Mouse (Mus musculus): Measurements from ENCODE around the gene Olfr15. TPM values are rescaled to one million over a fixed set of nuclear protein-coding genes. Genes with fewer than 3 reads are reported as not detected.
"Not testable (repeated sequence)": the region's sequence is repeated elsewhere in the genome, so short reads cannot be mapped to it uniquely, and the experiment has no call there.

Olfr15 gene
- total RNA-seq (2017): not detected in 3 replicates

DNA sequence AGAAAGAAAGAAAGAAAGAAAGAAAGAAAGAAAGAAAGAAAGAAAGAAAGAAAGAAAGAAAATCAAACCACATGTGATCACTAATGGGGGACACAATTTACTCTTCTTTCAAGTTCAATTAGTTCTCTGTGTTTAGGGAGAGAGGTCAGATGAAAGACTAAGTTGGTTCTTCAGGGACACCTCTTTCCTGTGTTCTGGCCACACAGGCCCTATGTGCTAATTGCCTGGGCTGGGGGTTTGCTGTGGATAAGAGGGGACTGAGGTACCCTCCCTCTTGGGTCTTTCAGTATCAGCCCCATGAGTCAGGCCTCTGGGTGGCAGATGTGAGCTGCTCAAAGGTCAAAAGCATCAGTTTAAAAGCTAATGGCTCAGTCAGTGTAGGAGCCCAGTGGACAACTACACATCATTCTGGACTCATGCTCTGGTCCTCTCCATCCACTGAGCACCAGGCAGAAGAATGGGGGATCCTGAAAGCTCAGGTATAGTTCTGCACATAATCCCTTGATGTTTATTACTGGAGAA lies at the start of gene Olfr15:
Gene Olfr15 (plus strand): TSS at position 291 of the 522 bp plus-strand sequence.
- no peak for ATAC-seq (replicated peaks; ENCODE audit: insufficient number of reproducible peaks, low FRiP score, low TSS enrichment, poor library complexity, severe bottlenecking)

DNA sequence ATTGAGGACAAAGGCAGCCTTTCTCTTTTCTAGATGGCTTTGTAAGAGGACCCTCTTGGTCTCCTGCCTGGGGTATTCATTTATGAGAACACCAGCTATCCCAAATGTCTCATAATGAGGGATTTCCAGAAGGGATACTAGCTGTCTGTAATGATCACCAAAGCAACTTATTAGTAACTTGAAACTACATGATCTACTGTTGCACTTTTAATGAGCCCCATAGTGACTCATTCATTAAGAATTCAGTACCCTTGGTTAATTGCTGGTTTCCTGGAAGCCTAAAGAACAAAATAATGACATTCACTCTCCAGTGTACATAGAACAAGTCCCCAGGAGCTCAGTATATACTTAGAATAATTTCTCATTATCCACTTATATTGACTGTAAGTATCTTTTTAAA lies 49.4 kb upstream of the Olfr15 start:
- no peak for ATAC-seq (replicated peaks; ENCODE audit: insufficient number of reproducible peaks, low FRiP score, low TSS enrichment, poor library complexity, severe bottlenecking)

DNA sequence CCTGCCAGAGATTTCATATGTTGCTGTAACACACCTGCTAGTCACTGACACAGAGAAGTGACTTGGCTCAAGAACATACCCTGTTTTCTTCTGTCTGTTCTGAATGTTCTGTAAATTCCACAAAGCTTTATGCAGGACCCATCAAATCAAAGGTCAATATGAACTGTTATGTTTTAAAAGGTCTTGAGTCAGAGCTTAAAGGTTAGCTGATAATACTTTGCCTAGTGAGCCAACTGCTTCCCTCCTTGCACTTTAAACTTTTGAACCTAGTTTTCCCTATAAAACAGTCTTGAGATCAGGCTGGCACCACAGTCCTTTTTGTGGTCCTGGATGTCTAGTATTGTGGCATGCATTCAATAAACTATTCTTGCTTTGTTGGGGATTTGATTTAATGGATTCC lies 42.3 kb upstream of the Olfr15 start:
- no peak for ATAC-seq (replicated peaks; ENCODE audit: insufficient number of reproducible peaks, low FRiP score, low TSS enrichment, poor library complexity, severe bottlenecking)

DNA sequence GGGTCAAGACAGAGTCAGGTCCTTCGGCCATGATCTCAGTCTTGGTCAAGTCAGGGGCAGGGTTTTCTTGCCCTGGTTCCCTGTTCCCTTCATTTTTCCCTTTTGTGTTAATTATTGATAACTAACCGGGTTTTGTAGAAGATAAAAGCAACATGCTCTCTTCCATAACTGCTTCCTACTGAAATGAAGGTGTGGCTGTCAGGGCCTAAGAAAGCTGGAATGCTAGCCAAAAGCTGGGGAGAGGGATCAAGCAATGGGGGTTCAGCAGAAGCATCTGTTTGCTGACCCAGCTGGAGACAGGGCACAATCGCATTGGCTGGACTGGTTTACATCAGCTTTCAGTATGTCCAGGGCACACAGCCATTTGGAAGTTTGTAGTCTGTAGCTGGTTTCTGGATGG lies 22.5 kb upstream of the Olfr15 start:
- no peak for ATAC-seq (replicated peaks; ENCODE audit: insufficient number of reproducible peaks, low FRiP score, low TSS enrichment, poor library complexity, severe bottlenecking)

DNA sequence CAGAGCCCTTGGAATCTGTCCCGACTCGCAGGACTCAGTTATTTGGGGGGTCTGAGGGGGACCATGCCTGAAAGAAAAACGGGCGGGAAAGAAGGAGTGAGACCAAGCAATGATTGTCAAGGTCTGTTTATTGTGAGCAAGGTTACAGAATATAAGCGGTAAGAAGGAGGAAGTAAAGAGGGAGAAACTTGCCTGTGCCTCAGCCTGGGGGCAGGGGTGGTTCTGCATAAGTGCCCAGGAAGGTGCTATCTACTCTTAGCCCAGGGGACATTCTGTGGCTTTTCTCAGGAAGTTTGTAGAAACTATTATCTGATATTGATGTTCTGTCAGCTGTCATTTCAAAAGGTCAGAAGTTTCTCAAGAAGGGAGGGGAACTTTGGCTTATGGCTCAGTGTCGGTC lies 16.0 kb upstream of the Olfr15 start:
- ATAC-seq (replicated peaks; ENCODE audit: insufficient number of reproducible peaks, low FRiP score, low TSS enrichment, poor library complexity, severe bottlenecking): not testable (repeated sequence)

DNA sequence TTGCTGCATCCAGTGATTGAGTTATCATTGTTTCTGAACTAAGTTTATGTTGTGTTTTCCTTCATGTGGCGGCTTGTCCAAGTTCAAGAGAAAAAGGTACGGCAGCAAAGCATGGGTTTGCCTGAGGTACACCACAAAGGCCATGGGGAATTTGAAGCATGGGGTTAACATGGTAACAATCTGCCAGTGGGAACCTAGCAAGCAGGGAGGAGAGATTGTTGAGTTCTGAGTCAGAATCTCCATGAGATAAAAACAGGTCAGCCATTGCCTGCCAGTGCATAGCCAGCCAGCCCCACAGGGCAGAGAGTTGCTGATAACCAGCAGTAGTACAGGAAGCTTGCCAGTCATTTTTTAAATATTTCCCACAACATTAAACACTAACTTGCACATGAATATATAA lies 10.5 kb upstream of the Olfr15 start:
- ATAC-seq (replicated peaks; ENCODE audit: insufficient number of reproducible peaks, low FRiP score, low TSS enrichment, poor library complexity, severe bottlenecking): no peak

DNA sequence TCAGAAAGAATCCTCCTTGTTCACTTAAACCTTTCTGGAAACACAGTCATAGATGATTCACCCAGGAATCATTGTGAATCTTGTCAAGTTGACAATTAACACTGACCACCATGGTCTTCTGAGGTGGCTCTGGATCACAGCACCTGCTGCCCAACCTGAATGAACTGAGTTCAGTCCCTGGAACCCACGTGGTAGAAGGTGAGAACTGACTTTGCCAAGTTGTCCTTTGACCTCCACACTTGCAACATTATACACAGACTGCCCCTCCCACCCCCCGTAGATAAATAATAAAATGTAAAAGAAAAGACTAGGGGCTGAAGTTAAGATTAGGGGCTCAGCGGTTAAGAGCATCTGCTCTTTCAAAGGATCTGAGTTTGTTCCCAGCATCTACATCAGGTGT lies 2.7 kb upstream of the Olfr15 start:
- ATAC-seq (replicated peaks; ENCODE audit: insufficient number of reproducible peaks, low FRiP score, low TSS enrichment, poor library complexity, severe bottlenecking): no peak

DNA sequence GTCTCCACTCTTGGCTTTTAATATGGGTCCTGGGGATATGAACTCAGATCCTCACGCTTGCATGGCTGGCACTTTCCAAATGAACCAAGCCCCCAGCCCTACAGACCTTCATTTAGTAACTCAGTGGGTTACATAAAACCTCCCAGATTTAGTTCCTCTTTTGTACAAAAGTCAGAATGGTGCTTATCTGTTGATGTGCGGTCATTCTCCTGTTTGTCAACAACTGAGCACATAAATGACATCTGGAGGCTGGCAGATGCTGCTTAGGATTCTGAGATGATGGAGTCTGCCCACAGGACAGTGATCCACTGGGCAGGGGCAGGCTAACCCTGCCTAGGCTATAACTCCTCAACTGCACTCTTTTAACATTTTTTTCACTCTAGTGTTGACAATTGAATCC lies 951 bp upstream of the Olfr15 start:
- no peak for ATAC-seq (replicated peaks; ENCODE audit: insufficient number of reproducible peaks, low FRiP score, low TSS enrichment, poor library complexity, severe bottlenecking)

DNA sequence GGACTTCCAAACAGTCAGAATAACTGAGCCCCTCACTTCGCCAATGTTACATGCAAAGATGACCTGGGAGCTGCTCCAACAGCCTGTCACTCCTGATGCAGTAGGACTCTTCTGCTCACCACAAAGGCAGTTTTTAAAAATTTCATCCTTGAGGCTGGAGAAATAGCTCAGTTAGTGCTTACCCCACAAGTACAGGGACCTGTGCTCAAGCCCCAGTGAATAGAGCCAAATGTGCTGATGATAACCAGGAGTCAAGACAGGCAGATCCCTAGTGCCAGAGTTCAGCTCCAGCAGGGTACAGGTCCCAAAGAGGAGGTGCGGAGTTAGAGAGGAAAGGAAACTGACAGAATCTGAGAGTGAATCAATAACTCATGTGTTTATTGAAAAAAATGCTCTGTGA lies 4.8 kb downstream of the Olfr15 start:
- no peak for ATAC-seq (replicated peaks; ENCODE audit: insufficient number of reproducible peaks, low FRiP score, low TSS enrichment, poor library complexity, severe bottlenecking)

DNA sequence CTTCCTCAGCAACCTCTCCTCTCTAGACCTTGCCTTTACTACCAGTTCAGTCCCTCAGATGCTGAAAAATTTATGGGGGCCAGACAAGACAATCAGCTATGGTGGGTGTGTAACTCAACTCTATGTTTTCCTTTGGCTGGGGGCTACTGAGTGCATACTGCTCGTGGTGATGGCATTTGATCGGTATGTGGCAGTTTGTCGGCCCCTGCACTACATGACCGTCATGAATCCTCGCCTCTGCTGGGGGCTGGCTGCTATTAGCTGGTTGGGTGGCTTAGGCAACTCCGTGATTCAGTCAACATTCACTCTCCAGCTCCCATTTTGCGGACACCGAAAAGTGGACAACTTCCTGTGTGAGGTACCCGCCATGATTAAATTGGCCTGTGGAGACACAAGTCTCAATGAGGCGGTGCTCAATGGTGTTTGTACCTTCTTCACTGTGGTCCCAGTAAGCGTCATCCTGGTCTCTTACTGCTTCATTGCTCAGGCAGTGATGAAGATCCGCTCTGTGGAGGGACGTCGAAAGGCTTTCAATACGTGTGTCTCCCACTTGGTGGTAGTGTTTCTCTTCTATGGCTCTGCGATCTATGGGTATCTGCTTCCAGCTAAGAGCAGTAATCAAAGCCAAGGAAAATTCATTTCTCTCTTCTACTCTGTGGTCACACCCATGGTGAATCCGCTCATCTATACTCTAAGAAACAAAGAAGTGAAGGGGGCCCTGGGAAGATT lies 8.6 kb downstream of the Olfr15 start:
- ATAC-seq (replicated peaks; ENCODE audit: insufficient number of reproducible peaks, low FRiP score, low TSS enrichment, poor library complexity, severe bottlenecking): no peak

DNA sequence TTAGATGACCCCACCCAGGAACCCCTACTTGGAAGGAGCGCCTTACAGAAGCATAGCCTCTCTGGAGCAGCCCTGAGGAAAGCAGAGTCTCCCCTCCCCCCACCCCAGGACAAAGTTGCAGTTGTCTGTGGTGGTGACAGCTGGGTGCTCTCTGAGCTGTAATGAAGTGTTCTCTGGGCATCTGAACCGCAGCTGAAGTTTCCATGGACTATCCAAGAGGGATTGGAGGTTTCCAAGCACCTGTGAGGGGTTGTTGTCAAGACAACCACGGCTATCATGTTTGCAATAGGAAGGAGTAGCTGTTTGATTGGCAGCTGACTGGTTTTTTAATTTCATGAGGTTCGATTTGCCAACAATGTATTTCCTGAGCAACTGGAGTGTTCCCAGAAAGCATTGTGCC lies 12.3 kb downstream of the Olfr15 start:
- ATAC-seq (replicated peaks; ENCODE audit: insufficient number of reproducible peaks, low FRiP score, low TSS enrichment, poor library complexity, severe bottlenecking): no peak

DNA sequence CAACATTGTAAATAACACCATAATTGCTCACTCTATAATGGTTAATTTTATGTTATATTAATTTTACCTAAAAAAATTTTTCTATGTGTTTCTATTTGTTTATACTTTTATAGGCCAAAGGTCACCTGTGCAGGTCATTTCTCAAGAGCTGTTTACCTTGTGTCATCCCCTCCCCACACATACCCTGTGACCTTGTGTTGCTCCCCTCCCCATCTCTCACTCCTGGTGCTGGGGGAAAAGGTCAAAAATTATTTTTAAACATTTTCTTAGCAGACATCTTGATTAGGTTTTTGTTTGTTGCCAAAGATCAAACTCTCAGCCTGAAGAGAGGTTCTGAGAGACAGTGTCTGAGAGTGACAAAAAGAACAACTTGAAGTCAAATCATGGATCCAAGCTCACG lies 13.1 kb downstream of the Olfr15 start:
- ATAC-seq (replicated peaks; ENCODE audit: insufficient number of reproducible peaks, low FRiP score, low TSS enrichment, poor library complexity, severe bottlenecking): no peak

DNA sequence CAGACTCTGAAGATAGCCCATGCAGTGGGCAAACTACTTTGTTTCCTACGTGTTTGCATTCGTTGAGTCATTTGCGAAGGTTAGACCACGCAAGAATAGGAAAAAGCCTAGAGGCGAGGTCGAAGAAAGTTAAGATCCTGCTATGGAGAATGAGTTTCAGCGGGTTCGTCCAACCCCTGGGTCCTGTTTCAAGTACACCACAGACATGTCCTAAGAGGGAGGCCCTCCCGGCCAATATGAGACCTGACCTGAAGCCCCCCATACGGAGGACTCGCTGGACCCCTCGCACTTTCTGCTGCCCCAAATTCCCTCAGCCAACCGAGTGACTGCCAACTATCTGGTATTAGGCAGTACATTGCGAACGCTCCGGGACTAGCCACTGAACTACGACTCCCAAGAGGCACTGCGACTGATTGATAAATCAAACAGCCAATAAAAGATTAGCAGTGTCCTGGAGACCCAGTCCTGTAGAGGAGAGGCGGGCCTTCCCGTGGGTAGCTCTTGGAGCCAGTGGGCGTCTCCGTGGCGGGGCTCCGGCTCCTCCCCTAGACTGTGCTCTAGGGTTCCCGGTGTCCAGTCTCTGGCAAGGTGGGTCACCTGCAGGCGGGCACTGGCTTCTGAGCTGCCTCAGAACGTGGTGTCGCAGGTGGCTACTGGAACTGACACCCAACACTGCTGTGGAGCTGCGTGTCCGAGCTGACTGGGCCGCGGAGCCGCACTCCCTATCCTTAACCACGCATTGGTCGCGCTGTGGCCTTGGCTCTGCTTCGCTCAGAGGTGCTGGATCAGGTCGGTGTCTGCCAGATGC lies 16.2 kb downstream of the Olfr15 start, which contains the start of gene Zfp174:
Gene Zfp174 (plus strand): TSS at position 558 of the 808 bp plus-strand sequence.
- peak; percentile 100 for ATAC-seq (replicated peaks; ENCODE audit: insufficient number of reproducible peaks, low FRiP score, low TSS enrichment, poor library complexity, severe bottlenecking)

DNA sequence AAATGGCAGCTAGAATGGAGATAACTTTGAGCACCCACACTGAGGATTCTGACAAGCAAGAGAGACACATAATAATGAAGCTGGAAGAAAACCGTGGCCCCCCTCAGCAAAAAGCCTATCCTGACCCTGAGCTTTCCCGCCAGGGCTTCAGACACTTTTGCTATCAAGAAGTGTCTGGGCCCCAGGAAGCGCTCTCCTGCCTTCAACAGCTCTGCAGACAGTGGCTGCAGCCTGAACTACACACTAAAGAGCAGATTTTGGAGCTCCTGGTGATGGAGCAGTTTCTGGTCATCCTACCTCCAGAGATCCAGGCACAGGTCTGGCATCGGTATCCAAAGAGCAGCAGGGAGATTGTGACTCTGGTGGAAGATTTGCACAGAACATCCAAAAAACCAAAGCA lies 17.2 kb downstream of the Olfr15 start:
- no peak for ATAC-seq (replicated peaks; ENCODE audit: insufficient number of reproducible peaks, low FRiP score, low TSS enrichment, poor library complexity, severe bottlenecking)

DNA sequence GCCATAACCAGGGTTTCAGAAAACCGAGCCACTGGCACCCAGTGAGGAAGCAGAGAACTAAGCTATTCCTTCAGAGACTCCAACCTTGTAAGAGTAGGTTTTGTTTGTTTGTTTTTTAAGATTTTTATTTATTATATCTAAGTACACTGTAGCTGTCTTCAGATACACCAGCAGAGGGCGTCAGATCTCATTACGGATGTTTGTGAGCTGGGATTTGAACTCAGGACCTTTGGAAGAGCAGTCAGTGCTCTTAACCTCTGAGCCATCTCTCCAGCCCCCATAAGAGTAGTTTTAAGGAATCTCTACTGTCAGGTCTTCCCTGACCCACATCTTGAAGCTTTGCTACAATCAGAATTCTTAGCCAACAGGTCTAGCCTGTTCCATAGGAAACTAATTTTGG lies 17.7 kb downstream of the Olfr15 start:
- no peak for ATAC-seq (replicated peaks; ENCODE audit: insufficient number of reproducible peaks, low FRiP score, low TSS enrichment, poor library complexity, severe bottlenecking)

DNA sequence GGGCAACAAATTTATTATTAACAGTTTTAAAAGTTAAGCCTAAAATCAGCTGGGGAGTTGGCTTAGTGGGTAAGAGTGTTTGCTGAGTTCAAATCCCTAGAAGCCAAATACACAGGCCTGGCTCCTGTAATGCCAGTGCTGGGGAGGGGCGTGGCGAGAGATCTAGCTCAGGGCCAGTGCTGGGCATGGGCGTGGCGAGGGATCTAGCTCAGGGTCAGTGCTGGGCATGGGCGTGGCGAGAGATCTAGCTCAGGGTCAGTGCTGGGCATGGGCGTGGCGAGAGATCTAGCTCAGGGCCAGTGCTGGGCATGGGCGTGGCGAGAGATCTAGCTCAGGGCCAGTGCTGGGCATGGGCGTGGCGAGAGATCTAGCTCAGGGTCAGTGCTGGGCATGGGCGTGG lies 20.6 kb downstream of the Olfr15 start:
- not testable (repeated sequence) for ATAC-seq (replicated peaks; ENCODE audit: insufficient number of reproducible peaks, low FRiP score, low TSS enrichment, poor library complexity, severe bottlenecking)

DNA sequence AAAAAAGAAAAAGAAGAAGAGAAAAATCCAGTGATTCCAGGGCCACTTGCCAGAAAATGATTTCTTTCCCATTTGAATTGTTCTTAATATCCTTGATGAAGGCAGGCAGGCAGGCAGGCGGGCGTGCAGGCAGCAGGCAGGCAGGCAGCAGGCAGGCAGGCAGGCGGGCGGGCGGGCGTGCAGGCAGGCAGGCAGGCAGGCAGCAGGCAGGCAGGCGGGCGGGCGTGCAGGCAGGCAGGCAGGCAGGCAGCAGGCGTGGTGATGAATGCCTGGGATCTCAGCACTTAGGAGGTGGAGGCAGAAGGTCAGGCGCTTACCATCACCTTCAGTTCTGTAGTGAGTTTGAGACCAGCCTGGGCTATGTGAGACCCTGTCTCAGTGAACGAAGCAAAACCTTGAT lies 21.9 kb downstream of the Olfr15 start:
- ATAC-seq (replicated peaks; ENCODE audit: insufficient number of reproducible peaks, low FRiP score, low TSS enrichment, poor library complexity, severe bottlenecking): no peak

DNA sequence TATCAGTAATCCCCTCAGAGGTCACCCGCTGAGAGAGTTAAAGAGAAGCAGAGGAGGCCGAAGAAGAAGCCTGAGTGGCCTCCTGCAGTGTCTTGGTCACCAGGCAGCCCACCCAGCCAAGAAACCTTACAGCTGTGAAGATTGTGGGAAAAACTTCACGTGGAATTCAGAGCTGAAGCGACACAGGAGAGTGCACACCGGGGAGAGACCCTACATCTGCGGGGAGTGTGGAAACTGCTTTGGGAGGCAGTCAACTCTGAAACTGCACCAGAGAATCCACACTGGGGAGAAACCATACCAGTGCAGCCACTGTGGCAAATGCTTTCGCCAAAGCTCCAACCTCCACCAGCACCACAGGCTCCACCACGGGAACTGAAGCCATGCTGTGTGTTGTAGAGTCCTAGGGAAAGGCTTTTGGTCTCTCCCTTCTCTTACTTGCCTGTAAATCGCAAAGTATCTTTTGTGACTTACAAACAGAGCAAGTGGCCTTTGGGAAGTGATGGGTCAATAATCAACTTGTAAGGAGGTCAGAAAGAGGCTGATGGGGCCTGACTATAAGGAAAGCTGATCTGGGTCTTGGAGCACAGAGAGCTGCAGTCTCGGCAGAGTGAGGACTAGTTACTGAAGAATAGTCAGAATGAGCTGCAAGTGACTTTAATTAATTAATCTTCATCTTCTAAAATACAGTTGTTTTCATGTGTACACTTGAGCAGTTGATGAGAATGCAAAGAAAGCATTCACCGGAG lies 23.9 kb downstream of the Olfr15 start:
- ATAC-seq (replicated peaks; ENCODE audit: insufficient number of reproducible peaks, low FRiP score, low TSS enrichment, poor library complexity, severe bottlenecking): no peak

DNA sequence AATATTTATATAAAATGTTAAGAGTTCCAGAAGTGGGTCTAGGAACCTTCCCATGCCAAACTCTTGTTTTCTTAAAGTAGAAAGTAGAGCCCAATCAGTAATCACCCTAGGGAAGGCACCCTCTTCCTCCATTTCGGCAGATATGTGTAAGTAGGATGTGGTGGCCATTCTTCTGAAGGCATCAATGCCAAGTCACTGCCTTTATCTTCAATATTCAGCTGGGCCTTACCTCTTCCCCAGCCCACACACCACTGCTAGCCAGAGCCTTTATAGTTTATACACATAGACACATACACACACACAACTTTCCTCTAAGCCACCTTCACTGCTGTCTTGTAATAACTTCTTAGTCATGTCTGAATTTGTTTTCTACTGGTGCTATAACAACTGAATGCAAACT lies 25.1 kb downstream of the Olfr15 start:
- ATAC-seq (replicated peaks; ENCODE audit: insufficient number of reproducible peaks, low FRiP score, low TSS enrichment, poor library complexity, severe bottlenecking): no peak
